Mouse (Mus musculus) adrenal gland, postnatal 36 days (tissue): ENCODE measurements around the gene Lexm. TPM values are rescaled to one million over a fixed set of nuclear protein-coding genes. Genes with fewer than 3 reads are reported as not detected.

Experiments used
- DNase-seq, 2 experiments: peaks; one replicate each; pipeline ENCODE4 v3.0.0; 2021; ENCODE audit warnings: mixed read lengths in 1 of 2
- total RNA-seq, 2 experiments: library from RNA; stranded (reverse); gene quantifications; 2 replicates each; pipeline ENCODE4 v1.2.3; 2021

Lexm gene
- total RNA-seq, 2 experiments from 2014 or later: not detected

DNA sequence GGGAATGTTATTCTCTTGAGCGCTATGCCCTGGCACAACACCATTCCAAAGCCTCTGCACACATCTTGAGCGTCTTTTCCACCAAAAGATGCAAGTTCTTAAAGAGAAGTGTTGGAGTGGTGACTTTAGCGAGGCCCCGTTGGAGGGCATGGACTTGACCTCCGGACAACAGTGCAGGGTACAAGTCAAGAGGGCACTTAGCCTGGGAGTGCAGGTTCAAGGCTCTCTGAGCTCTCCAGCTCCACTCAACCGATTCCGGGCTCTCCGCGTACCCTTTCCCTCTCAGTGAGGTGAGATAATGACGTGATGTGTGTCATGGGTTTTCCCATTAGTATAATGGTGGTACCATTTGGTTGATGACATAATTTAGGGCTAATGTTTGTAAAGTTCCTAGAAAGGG is 7.2 kb upstream of the Lexm start:
- DNase-seq: no peak

DNA sequence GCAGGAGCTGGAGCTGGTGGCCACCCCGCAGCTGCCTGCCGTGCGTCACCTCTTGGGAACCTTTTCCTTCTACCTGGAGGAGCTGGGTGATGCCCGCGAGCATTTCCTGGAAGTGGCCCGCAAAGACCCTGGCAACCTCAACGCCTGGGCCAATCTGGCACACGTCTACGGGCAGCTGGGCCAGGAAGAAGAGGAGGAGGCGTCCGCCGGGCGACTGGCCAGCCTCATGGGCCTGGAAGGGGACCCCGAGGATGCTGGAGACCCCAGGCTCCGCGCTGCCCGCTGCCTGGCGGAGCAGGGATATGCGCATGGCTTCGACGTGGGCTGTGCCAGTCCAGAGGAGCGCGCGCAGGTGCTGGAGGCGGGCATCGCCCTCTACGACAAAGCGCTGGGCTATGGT is 5.7 kb upstream of the Lexm start:
- DNase-seq: no peak

DNA sequence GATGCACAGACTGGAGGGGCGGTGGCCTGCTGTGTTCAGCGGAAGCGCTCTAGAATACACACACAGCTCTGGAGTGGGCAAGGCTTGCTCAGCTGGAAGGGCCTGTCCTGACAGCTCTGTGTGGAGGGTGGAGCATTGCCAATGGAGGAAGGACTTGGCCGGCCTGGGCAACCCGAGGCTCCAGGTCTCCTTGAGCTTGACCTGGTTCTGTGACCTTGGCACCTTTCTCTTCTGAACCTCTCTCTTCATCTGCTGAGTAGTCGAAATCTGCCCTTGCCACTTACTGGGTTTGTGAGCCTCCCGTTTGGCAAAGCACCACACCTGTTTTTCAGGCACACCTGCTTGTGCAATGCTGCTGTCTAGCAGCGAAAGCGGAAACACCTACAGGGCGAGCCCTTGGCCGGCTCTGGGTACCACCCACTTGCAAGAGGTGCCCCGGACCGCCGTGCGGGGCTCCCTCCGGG is 5.0 kb upstream of the Lexm start, which contains the start of gene Ttc22:
TSS of gene Ttc22 (plus strand) at position 403 of the 464 bp plus-strand sequence.
- DNase-seq: peak; percentile 32 to 59

DNA sequence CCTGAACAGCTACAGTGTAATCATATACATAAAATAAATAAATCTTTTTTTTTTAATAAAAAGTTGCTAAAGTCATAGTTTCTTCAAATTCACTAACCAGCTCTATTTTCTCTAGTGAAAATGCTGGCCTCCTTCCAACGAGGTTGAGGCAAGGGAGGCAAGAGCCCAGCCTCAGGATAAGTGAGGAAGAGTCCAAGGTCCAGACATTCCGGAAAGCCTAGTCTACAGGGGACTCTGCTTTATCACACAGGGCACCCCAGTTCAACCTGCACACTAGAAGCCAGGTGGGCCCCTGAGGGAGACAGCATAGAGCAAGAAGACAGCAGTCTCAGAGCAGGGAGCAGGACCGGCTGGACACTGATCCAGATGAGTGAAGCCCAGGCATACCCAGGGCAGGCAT is 4.4 kb upstream of the Lexm start:
- no peak for DNase-seq

DNA sequence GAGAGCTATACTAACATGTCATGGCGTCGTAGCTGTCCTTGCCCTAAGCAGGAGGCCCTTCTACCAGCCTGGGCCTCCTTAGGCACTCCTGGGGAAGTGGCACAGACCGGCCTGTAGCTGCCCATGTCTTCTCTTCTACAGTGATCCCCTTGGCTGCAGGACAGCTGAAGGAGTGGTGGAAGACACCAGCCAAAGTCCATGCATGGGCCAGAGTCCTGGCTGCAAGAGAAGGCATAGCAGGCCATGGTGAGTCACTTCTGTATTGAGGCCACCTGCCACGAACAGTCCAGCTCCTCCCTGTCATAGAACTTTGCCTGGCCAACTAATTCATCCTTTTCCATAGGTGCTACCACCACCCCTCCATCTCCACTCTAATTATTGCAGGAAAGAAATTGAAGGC is 1.9 kb upstream of the Lexm start:
- no peak for DNase-seq

DNA sequence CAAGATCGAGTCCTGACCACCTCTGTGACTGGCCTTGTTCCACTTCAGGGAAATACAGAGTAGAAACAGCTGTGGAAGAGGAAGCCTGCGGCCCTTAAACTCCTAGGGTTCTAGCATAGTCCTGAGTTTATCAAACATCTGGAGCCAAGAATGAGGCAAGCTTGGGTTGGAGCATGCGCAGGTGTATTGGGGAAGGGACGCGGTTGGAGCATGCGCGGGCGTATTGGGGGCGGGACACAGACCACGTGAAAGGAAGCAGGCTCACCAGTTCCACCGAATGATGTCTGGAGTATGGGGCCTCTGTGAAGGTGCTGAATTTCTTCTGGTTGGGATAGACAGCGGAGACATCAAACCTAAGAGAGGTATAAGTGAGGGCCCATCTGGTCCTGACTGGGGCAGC is 1.4 kb downstream of the Lexm start:
- DNase-seq: no peak

DNA sequence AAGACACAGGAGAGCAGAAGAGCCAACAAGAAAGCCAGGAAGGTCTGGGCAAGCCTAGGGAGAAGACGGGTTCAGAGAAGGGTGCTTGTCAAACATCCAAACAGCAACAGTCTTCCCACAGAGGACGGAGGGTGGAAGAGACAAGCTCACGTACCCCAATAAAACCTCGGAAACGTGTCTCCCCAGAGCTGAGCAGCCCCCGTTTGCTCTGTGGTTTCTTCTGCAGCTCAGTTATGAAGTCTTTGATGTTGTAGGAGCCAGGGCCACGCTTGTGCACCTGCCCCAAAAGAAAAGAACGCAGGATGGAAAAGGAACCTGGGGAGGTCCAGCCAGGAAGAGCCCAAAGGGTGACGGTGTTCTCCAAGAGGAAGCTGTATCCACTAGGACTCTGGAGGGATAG is 2.2 kb downstream of the Lexm start:
- DNase-seq: no peak

DNA sequence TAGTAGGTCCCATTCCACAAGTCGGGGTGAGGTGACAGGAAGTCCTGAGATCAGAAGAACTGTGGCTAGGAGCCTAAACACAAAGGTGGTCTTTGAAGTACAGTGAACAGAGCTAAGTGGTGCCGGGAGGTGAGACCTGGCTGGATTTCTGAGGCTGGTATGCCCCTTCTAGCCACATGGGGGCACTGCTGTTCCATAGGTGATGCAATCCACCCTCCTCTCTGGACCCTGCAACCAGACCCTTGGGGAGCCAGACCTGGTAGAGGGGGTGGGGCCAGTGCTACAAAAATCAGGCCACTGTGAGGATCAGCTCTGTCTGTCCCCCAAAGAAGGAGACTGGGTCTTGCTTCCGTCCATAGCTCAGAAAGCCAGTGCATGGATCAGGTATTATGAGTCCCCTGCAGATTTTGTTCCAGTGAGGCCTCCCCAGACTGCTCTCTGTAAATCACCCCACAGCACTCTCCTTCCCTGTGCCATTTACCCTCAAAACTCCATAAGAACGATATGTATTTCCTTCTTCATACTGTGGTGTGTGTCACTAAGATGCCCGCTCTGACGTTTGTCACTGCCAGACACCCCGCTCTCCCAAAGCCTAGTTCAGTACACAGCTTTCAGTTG is 2.8 kb downstream of the Lexm start:
- peak; percentile 66 to 70 for DNase-seq

DNA sequence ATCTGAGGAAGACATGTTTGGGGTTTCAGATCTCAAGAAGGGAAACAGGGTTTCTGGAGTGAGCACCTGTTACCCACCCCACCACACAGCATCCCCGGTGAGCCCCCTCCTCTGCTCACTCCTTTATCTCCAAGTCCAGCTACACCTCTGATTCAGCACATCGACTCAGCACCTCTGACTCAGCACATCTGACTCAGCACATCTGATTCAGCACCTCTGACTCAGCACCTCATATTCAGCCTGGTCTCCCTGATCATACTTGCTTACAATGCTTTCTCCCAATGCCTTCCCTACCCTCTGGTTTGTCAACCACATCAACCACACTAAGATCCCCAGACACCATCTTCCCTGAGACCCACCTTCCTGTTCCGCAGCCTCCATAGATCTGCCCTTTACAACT is 3.5 kb downstream of the Lexm start:
- peak; percentile 66 to 69 for DNase-seq

DNA sequence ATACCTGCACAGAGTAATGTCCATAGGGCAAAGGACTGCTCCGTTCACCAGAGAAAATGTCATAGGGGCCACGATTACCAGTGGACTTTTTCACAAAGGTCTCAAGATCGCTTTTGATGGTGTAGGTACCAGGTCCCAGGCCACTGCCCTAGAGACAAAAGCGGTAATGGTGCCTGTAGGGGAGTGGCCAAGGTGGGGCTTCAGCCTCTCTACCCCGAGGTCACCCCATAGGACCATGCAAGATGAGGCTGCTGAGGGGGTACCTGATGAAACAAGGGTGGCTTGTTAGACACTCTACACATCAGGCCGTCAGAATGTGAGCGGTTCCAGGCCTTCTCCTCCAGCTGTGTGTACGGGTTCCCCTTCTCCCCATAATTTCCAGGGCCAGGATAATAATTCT is 3.9 kb downstream of the Lexm start:
- no peak for DNase-seq

DNA sequence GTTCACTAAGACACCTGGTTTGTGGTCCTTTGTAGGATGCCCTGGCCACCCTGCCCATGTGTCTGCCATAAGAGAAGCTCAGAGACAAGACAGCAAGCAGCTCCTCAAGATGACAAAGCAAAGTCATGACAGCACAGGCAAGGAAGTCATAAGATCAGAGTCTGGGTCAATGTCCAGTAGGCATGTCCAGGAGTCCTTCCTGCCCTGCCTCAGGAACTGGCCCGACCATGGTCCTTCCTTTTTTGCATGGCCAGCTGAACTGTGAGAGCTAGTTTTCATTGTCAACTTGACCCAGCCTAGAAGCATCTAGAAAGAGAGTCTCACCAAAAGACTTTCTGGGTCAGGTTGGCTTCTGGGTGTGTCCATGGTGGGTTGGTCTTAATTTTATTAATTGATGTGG is 9.1 kb downstream of the Lexm start:
- DNase-seq: no peak

DNA sequence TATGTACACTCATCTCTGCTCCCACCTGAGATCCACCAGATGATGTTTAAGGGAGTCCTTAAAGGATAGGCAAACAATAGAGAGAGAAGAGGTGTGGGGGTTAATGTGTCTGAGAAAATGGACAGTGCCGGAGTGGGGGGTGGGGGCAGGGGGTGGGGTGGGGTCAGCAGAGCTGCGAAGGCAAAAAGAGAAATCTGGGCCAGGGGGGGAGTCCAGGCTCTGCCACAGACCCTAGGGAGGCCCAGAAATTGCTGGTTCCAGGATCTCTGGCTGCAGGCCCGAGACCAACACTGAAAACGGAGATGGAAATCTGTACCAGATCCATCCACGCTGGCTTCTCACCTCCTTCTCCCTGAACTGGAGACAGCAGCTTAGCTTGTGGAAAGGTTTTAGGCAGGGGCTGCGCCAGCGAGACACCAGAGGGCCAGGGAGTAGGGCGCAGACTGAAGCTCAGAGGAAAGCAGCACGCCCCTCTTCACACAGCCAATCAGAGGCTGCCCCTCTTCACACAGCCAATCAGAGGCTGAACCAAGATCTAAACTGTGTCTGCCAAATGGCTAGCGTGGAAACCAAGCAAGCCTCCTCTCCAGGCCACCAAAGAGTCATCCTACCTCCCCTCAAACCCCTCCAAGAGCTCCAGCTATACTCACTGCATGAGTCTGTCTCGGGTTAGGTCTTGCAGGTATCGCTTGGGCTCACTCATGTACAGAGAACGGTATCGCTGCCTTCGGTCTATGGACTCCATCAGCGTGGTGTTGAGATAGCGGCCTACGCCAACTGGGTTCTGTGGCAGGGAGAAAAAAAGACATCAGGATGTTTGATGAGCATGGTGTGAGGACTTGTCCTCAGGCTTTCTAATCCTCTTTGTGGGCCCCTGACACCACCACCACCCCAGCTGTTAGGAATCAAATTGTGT is 10.1 kb downstream of the Lexm start:
- DNase-seq: no peak

DNA sequence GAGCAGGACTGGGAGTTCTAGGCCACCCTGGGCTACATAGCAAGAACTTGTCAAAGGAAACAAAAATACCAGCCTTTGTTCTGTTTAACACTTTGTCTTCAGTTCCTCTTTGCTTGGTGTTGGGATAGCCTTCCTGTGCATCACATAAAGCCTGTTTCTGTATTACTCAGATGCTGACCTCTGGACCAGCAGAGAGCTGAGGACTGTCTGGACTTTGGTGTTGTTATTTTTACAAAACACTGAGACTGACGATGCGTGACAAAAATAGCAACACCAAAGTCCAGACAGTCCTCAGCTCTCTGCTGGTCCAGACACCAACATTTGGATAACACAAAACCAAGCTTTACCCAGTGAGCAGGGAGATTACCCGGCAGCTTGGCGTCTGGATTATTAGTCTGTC is 16.3 kb downstream of the Lexm start:
- no peak for DNase-seq

DNA sequence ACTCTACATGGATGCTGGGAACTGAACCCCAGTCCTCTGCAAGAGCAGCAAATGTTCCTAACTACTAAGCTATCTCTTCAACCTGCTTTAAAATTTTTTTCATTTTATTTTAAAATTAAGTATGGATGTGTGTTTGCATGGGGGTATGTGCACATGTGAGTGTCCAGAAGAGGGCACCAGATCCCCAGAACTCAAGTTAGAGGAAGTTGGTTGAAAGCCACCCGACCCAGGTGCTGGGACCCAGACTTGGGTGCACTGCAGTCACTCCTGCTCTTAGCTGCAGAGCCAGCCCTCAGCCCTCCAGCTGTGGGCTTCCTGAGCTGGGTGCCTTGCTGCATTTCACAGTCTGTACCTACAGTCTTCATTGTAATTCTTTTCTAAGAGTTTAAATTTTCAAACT is 17.6 kb downstream of the Lexm start:
- no peak for DNase-seq

DNA sequence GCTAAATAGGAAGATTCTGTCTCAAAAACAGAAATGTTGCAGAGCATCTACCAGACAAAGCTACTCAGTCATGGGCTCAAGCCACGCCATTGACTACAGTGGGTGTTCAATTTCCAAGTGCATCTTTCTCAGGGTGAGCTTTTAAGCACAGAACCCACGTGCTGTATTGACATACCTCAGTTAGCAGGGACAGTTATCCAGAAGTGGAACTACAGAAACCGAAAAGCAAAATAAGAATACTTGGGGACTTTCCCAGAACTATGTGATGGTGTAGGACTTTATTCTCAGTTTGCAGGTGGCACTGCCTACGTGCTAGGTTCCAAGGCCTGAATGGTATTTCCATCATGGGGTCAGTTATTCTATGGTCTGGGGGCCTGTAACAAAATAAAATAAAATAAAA is 19.3 kb downstream of the Lexm start:
- DNase-seq: no peak

DNA sequence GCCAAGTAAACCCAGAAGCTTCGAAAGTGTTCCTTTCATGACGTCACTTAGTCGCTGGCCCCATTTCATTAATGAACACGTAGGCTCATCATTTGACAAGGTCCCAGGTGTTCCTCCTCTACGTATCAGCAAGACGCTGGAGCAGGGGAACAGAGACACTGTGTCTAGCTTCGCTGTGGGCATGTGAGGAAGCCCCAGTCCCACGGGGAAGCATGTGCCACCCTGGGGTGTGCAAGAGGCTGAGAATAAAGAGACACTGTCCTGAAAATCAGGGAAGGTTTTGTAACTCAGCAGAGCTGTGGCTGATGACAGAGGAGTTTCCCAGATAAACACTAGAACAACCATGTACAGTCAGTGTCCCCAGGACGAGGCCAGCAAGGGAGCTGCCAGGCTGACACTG is 20.0 kb downstream of the Lexm start:
- DNase-seq: no peak

DNA sequence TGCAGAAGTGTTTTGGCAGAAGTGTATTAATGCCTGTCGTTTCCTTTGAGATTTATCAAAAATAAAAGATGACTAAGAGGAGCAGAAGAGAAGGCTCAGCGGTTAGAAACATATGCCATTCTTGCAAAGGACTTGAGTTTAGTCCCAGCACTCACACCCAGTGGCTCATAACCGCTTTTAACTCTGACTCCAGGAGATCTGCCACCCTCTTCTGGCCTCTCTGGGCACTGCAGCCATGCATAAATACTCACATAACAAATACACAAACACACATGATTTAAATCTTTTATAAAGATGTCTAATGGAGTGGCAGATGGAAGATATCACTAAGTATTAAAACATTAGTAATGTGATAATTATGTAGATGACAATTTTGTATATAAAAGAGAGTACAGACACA is 20.8 kb downstream of the Lexm start:
- DNase-seq: no peak

DNA sequence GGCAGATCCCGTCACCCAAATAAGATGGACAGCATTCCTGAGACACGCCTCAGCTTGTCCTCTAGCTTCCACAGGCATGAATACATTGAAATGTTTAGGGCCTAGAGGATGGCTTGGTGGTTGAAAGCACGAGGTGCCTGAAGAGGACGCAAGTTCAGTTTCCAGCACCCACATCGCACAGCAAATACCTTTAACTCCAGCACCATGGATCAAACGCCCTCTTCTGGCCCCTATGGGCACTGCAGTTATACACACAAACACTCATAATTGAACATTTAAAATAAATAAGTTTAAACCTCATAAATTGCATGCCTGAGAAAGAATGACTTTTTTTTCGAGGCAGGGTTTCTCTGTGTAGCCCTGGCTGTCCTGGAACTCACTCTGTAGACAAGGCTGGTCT is 23.4 kb downstream of the Lexm start:
- DNase-seq: no peak

DNA sequence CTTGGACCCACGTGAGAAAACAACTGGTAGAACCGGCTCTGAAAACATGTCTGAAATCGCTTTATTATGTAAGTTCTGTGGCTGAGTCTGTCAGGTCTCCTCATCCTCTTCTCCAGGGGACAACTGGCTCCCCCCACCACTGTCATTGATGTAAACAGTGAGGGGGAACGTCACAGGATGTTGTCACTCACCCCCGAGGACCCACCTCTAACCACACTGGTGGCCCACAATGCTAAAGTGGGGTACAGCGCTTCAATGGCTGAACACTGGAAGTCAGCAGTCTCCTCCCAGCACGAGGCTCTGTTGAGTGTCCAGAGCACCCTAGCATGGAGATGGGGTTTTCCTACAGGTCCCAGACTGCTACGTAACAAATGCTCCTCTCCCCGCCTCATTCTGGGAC is 26.2 kb downstream of the Lexm start:
- no peak for DNase-seq

DNA sequence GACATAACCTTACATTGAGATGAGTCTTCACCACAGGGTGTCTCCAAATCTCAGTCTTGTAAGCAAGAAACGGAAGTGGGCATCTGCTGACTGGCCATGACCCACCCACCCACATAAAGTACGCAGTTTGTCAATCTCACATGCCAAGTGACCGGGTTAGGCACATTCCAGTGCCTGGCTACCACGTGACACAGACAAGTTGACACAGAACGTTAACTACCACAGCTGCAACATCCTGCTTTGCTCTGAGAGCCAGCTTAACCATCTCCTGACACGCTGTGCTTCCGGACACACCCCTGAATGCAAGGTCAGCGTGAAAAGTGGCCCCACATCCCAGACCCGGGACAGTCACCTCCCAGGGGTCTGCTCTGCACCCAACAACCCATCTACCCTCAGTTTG is 26.9 kb downstream of the Lexm start:
- no peak for DNase-seq

DNA sequence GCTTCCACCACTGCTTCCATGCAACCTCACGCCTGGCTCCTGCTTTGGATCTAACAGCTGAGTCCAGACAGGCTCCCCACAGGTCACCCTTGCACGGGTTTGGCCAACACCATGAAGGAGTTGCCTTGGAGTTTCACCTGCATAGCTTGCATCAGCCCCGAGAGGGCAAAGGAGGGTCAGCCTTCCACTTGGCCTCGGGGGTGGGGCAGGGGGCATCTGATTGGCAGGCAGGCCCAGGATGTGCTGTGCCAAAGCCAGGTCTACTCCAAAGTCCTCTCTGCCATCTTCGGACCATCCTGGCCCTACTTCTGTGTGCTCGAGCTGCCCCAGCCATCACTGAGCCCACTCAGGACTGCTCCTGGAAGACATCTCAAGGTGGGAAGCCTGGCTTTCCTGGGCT is 30.0 kb downstream of the Lexm start:
- no peak for DNase-seq

DNA sequence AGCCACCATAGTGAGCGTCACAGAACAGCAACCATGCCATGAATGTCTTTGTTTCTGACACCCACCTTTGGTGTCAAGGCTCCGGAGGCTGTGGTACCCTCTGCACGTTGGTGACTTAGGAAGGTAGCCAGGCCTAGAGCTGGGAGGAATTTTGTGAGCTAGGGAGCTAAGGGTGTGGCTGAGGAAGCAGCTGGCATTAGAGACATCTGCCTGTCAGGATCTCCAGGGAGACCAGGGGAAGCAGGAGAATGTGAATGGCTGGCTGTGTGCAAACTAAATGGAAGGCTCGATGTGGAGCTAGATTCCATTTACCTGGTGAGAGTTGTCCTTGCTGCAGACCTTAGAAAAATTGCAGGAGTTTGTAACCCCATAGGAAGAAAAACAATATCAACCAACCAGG is 32.4 kb downstream of the Lexm start:
- DNase-seq: no peak

DNA sequence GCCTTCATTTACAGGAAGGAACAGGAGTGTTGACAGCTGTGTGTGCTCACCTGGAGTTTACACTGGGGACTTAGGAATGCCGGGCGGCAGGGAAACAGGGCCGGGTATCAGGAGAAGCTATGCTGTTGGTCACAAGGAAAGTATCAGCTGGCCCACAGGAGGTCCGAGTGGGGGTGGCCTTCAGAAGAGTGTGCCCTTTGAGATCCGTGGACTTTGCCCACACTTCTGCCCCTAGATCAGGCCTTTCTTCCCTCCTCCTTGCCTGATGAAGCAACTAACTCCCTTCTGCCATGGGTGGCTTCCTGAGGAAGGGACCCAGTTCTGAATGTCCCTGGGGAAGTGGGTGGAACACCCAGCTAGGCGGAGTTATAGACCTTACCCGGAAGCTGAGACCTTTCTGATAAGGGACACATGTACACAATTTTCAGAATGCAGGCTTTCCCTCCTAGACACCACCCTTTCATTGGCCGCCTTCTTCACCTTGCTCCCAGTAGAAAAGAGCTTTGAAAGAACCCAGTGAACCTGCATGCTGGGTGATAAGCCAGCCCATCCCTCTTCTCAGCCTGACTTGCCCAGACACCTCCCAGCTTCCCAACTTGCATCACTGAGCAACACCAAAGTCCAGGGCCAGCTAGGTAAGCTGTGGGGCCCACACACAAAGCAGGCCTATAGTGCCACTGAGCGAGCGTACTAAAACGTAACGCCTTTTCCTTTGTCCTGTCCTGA is 34.5 kb downstream of the Lexm start:
- DNase-seq: no peak
